Mouse (Mus musculus): Measurements from ENCODE around the gene Mccc1. TPM values are rescaled to one million over a fixed set of nuclear protein-coding genes. Genes with fewer than 3 reads are reported as not detected.

Gene Mccc1
- total and polyA plus RNA-seq, 3 experiments = 10.0 to 30.0 (median 13.4) TPM

DNA sequence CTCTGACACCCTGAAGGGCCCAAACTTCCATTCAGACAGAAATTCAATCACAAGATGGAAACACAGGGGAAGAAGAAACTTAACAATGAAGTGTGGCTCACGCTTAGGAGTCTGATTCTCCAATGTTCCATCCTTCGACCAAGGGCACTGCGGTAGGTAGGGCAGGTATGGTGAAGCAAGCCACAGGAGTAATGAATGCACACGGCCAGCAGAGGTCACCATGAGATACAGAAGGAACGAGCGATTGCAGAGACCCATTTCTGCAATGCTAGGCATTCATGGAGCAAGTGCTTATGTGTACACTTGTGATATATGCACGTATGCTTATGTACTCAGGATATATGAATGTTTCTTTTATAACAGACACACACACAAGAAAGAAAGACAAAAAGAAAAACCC, 26.9 kb downstream of the Mccc1 start (continued):
- TF ChIP-seq ZNF384 (IDR thresholded peaks at IDR 0.05; ENCODE audit: low read depth, low read length) = no peak

DNA sequence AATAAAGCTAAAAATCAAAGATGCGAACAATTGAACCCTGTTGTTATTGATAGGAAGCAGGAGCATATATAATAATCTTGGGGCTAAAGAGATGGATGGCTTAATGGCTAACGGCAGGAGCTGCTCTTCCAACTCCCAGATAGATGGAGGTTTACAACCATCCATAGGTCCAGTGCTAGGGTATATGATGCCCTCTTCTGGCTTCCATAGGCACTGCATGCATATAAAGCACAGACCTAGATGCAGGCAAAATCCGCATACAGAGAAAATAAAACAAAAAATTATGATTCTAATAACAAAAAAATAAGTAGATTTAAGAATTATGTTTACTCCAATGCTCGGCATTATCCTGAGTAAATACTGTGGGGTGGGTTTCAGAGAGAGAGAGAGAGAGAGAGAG, 27.5 kb downstream of the Mccc1 start:
- Histone ChIP-seq H3K36me3 (replicated peaks in 1 of 2; ENCODE audit: control insufficient read depth in 1 of 2, insufficient read depth in 1 of 2, low read length in 1 of 2) (peaks cover 37 to 84% of the 10 kb centered on the region in 2 experiments), H3K4me2 (ENCODE audit: insufficient read depth, low read depth, poor library complexity, severe bottlenecking) (no peak overlapping the region), H3K9me3 (replicated peaks; ENCODE audit: low read length) (no peaks in the 10 kb centered on the region), H3K27me3 (replicated peaks) (no peaks in the 10 kb centered on the region), H3K4me3 (replicated peaks in 1 of 3; ENCODE audit: low read depth in 2 of 3, low read length in 2 of 3, poor library complexity in 1 of 3) (no peak overlapping the region), H3K4me1 (ENCODE audit: control insufficient read depth in 1 of 2, insufficient read depth in 2 of 2) (peaks cover 0 to 11% of the 10 kb centered on the region in 2 experiments; a peak in 2 of 4 replicates), H3K9ac (ENCODE audit: insufficient read depth, low read depth) (no peak overlapping the region), H3K79me2 (replicated peaks; ENCODE audit: control insufficient read depth, extremely low read depth, insufficient read depth, poor library complexity, severe bottlenecking) (no peaks in the 10 kb centered on the region), H3K27ac (ENCODE audit: insufficient read depth, low read depth) (no peak overlapping the region)
- TF ChIP-seq MXI1 (IDR thresholded peaks at IDR 0.05; ENCODE audit: low read depth, low read length) (no peak), CTCF (conservative IDR thresholded peaks at IDR 0.05 in 1 of 2, IDR thresholded peaks at IDR 0.05 in 1 of 2; ENCODE audit: low read depth in 2 of 2, low read length in 2 of 2) (peak; percentile 62 to 71), MAX (IDR thresholded peaks at IDR 0.05; ENCODE audit: low read length) (no peak), ZC3H11A (IDR thresholded peaks at IDR 0.05; ENCODE audit: low read depth, low read length) (0 out of 2 replicates have a peak, but pooled peaks have one; percentile 18), SMC3 (IDR thresholded peaks at IDR 0.05; ENCODE audit: low read depth, low read length) (peak; percentile 64), RAD21 (IDR thresholded peaks at IDR 0.05; ENCODE audit: low read depth, low read length) (peak; percentile 56)
- in situ Hi-C loops (cut with MboI; ENCODE audit: low pct_ligation_motif_present, low pct_unique_long_range_greater_than_20kb, low sequenced_read_pairs) (loop anchor here (10.0 kb wide), 1 partner anchor 162 kb away; no protein-coding TSS in a partner anchor), dilution Hi-C loops (cut with MboI; ENCODE audit: extremely low pct_ligation_motif_present, extremely low pct_unique_long_range_greater_than_20kb, low sequenced_read_pairs) (no loop called here)
- DNase-seq (ENCODE audit: extremely low read depth) = peak; percentile 46

DNA sequence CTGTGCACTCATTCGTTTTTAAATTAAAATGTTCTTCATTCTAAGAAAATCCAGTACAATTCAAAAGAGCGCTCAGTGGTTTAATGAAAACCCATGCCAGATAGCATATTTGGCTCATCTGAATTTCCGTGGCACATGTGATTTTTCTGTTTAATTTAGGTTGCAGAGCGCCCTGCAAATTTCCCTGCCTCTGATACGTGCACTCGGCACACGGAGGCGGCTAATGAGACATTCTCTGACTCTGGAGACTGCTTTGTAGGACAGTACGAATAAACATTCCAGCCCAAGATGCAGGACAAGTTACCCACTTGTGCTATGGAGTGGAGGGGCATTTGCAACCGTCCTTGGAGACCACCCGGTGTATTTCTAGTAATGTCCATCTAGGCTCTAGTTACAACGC, 29.3 kb downstream of the Mccc1 start:
- dilution Hi-C loops (cut with MboI; ENCODE audit: extremely low pct_ligation_motif_present, extremely low pct_unique_long_range_greater_than_20kb, low sequenced_read_pairs) (no loop called here), in situ Hi-C loops (cut with MboI; ENCODE audit: low pct_ligation_motif_present, low pct_unique_long_range_greater_than_20kb, low sequenced_read_pairs) (loop anchor here (10.0 kb wide), 1 partner anchor 164 kb away; no protein-coding TSS in a partner anchor)
- no peaks in the 10 kb centered on the region for H3K9me3 ChIP-seq (replicated peaks; ENCODE audit: low read length)
- no peak overlapping the region for H3K9ac ChIP-seq (ENCODE audit: insufficient read depth, low read depth)
- H3K36me3 ChIP-seq (replicated peaks in 1 of 2; ENCODE audit: control insufficient read depth in 1 of 2, insufficient read depth in 1 of 2, low read length in 1 of 2) = peaks cover 36 to 78% of the 10 kb centered on the region in 2 experiments
- H3K79me2 ChIP-seq (replicated peaks; ENCODE audit: control insufficient read depth, extremely low read depth, insufficient read depth, poor library complexity, severe bottlenecking) = no peaks in the 10 kb centered on the region
- no peak overlapping the region for H3K4me3 ChIP-seq (replicated peaks in 1 of 3; ENCODE audit: low read depth in 2 of 3, low read length in 2 of 3, poor library complexity in 1 of 3)
- H3K27ac ChIP-seq (ENCODE audit: insufficient read depth, low read depth) = no peak overlapping the region
- H3K4me1 ChIP-seq (ENCODE audit: control insufficient read depth in 1 of 2, insufficient read depth in 2 of 2) = peaks cover 0 to 28% of the 10 kb centered on the region in 2 experiments; a peak in 2 of 4 replicates
- H3K27me3 ChIP-seq (replicated peaks) = no peaks in the 10 kb centered on the region
- TF ChIP-seq ZKSCAN1 (IDR thresholded peaks at IDR 0.05; ENCODE audit: borderline replicate concordance, low read depth, low read length) (no peak), GABPA (IDR thresholded peaks at IDR 0.05; ENCODE audit: insufficient replicate concordance, low read depth, low read length) (no peak), TCF12 (IDR thresholded peaks at IDR 0.05; ENCODE audit: low read depth, low read length) (no peak), RCOR1 (conservative IDR thresholded peaks at IDR 0.05; ENCODE audit: low read depth, low read length) (no peak), MAX (IDR thresholded peaks at IDR 0.05; ENCODE audit: low read length) (no peak), JUN (IDR thresholded peaks at IDR 0.05; ENCODE audit: insufficient read depth, low read depth, low read length) (no peak), MXI1 (IDR thresholded peaks at IDR 0.05; ENCODE audit: low read depth, low read length) (no peak), BHLHE40 (IDR thresholded peaks at IDR 0.05; ENCODE audit: low read depth, low read length) (no peak), MAFK (IDR thresholded peaks at IDR 0.05; ENCODE audit: insufficient replicate concordance, low read length) (no peak), ZNF384 (IDR thresholded peaks at IDR 0.05; ENCODE audit: low read depth, low read length) (no peak), ZMIZ1 (IDR thresholded peaks at IDR 0.05; ENCODE audit: low read depth, low read length) (no peak), MEF2A (IDR thresholded peaks at IDR 0.05; ENCODE audit: borderline replicate concordance, low read depth, low read length) (no peak), NELFE (IDR thresholded peaks at IDR 0.05; ENCODE audit: low read depth, low read length) (no peak), HCFC1 (IDR thresholded peaks at IDR 0.05; ENCODE audit: low read depth, low read length) (no peak), POLR2AphosphoS2 (IDR thresholded peaks at IDR 0.05; ENCODE audit: low read depth, low read length) (no peak), ZC3H11A (IDR thresholded peaks at IDR 0.05; ENCODE audit: low read depth, low read length) (no peak), USF1 (IDR thresholded peaks at IDR 0.05; ENCODE audit: low read depth, low read length) (no peak)
- no peak overlapping the region for H3K4me2 ChIP-seq (ENCODE audit: insufficient read depth, low read depth, poor library complexity, severe bottlenecking)
- no peak for DNase-seq (ENCODE audit: extremely low read depth)
